Mouse (Mus musculus) heart, embryonic 14.5 days (tissue): ENCODE measurements around the gene Slc16a2. TPM values are rescaled to one million over a fixed set of nuclear protein-coding genes. Genes with fewer than 3 reads are reported as not detected.

ENCODE experiments used
- ATAC-seq: fragments of 200-750 bp; cut with Nextera tagmentation; 2 replicates; pipeline ENCODE4 v1.8.0; 2017; ENCODE audit warnings: low read depth, moderate TSS enrichment; ENCODE audit not compliant: insufficient number of reproducible peaks, insufficient read depth, low FRiP score
- H3K27ac ChIP-seq, 2 experiments: fragments of 200-500 bp in 1 of 2; fragments of 300-500 bp in 1 of 2; sonication (generic) in 1 of 2; replicated peaks in 1 of 2; 2 replicates each; pipeline ENCODE4 v1.5.1; 2012 to 2014; ENCODE audit warnings: low read depth in 2 of 2, low read length in 2 of 2, control low read depth in 1 of 2, mild to moderate bottlenecking in 1 of 2, mixed read lengths in 1 of 2; ENCODE audit not compliant: control insufficient read depth in 1 of 2, insufficient read depth in 1 of 2
- H3K27me3 ChIP-seq: fragments of 300-500 bp; sonication (generic); 2 replicates; pipeline ENCODE4 v1.6.1; 2014; ENCODE audit warnings: mild to moderate bottlenecking, low read length, control low read depth; ENCODE audit not compliant: control insufficient read depth, insufficient read depth
- H3K36me3 ChIP-seq: fragments of 300-500 bp; sonication (generic); 2 replicates; pipeline ENCODE4 v1.6.1; 2014; ENCODE audit warnings: mild to moderate bottlenecking, control low read depth, low read length, mixed read lengths; ENCODE audit not compliant: control insufficient read depth, insufficient read depth
- H3K4me1 ChIP-seq, 2 experiments: fragments of 200-500 bp in 1 of 2; fragments of 300-500 bp in 1 of 2; sonication (generic) in 1 of 2; 2 replicates each; pipeline ENCODE4 v1.6.1; 2012 to 2014; ENCODE audit warnings: low read length in 2 of 2, control low read depth in 1 of 2, mixed read lengths in 1 of 2; ENCODE audit not compliant: control insufficient read depth in 2 of 2, insufficient read depth in 2 of 2
- H3K4me2 ChIP-seq: fragments of 300-500 bp; sonication (generic); 2 replicates; pipeline ENCODE4 v1.6.1; 2014; ENCODE audit warnings: mild to moderate bottlenecking, low read length
- H3K4me3 ChIP-seq, 2 experiments: fragments of 200-500 bp in 1 of 2; fragments of 300-500 bp in 1 of 2; sonication (generic) in 1 of 2; 2 replicates each; pipeline ENCODE4 v1.5.1; 2012 to 2014; ENCODE audit warnings: low read length in 2 of 2, mild to moderate bottlenecking in 2 of 2, control low read depth in 1 of 2, low read depth in 1 of 2, moderate library complexity in 1 of 2; ENCODE audit not compliant: control insufficient read depth in 1 of 2, insufficient read depth in 1 of 2
- H3K9ac ChIP-seq: fragments of 300-500 bp; sonication (generic); 2 replicates; pipeline ENCODE4 v1.6.1; 2014; ENCODE audit warnings: mild to moderate bottlenecking, low read length
- H3K9me3 ChIP-seq: fragments of 300-500 bp; sonication (generic); 2 replicates; pipeline ENCODE4 v1.6.1; 2016; ENCODE audit warnings: low read length, control low read depth; ENCODE audit not compliant: control insufficient read depth
- WGBS: fragments of 180-500 bp; shearing (Covaris S2); extraction: QIAGEN DNeasy Blood & Tissue Kit; methylation state at CpG from one replicate; pipeline ENCODE4 v1.1.7; 2014; 5-methylcytosine and 5-hydroxymethylcytosine counted together
- polyA plus RNA-seq: library from polyadenylated mRNA; unstranded; fragments of >200 nt; fragmentation: Nextera tagmentation; extraction: Ambion mirVana; gene quantifications from 2 replicates; pipeline ENCODE4 v1.2.1, GENCODE M21; 2014

Gene Slc16a2
- polyA plus RNA-seq = 25.9 and 27.2 TPM in 2 replicates

DNA sequence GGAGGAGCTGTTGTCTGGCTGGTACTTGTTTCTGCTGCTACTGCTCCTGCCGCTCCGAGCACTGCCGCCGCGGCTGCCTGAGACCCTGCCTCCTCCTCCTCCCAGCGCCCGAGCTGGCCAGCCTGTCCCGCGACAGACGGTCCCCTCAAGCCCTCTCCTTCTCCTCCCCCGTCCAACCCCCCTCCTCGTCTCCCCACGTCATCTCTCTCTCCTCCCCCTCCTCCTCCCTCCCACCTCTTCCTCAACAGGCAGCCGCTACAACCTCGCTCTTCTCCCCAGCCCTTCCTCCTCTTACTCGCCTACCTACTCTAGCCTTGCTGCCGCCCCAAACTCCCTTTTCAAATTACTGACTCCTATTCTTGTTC lies at the start of gene Slc16a2:
Slc16a2 (minus strand) TSS at position 152 of the 365 bp plus-strand sequence.
- H3K27me3 ChIP-seq = peaks cover 36% of the 10 kb centered on the region
- H3K9ac ChIP-seq = peak within 1 kb of the TSS; percentile 75
- no peaks in the 10 kb centered on the region for H3K9me3 ChIP-seq
- no peaks in the 10 kb centered on the region for H3K4me1 ChIP-seq
- H3K4me2 ChIP-seq = peak within 1 kb of the TSS; percentile 86
- peak within 1 kb of the TSS; percentile 86 to 90 for H3K27ac ChIP-seq
- H3K36me3 ChIP-seq = no peaks in the 10 kb centered on the region
- 18% methylated on average over 15 of the region's 17 CpGs for WGBS
- peak within 1 kb of the TSS; percentile 49 to 52 for H3K4me3 ChIP-seq
- peak; percentile 79 for ATAC-seq

DNA sequence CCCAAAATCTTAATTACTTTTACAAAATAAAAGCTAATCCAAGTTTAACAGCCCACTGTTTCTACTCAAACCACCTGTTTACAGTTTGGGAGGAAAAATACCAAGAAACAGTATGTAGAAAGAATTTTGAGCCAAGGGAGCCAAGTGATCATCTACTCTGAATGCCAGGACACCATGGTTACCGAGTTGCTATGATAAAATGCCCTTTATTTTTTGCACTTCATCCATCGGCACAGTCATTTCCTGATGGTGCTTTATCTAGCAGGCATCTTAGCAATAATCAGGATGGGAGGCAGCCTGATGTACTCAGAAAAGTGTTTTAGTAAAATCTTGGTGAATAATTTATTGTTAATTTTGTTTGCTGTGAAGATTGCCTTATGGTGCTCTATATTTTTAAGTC lies 41.7 kb upstream of the Slc16a2 start:
- no peak overlapping the region for H3K4me3 ChIP-seq
- no peaks in the 10 kb centered on the region for H3K9me3 ChIP-seq
- ATAC-seq = no peak
- H3K27me3 ChIP-seq = peaks cover 22% of the 10 kb centered on the region; the same call in 1 of the 2 replicates
- H3K4me2 ChIP-seq = no peak overlapping the region
- H3K4me1 ChIP-seq = no peaks in the 10 kb centered on the region
- H3K36me3 ChIP-seq = no peaks in the 10 kb centered on the region
- 47% methylated on average over 2 of the region's 2 CpGs for WGBS
- H3K9ac ChIP-seq = no peak overlapping the region
- H3K27ac ChIP-seq = no peak overlapping the region

DNA sequence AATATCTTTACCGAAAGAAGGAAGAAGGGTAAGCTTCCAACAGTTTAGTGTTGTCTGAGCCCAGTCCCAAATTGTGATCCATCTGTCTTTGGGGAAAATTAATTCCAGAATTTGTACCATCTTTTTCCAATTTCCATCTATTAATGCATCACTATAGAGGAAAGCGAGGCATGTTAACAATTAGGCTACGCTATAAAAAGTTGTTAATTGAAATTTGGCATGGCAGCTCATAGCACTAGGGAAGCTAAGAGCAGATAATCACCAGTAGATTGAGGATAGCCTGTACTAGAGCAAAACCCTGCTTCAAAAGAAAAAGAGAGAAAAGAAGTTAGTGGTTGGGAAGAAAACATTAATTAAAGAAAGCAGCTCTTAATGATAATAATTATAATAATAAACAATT lies 41.1 kb upstream of the Slc16a2 start:
- H3K9me3 ChIP-seq = no peaks in the 10 kb centered on the region
- no peak overlapping the region for H3K9ac ChIP-seq
- no peak overlapping the region for H3K27ac ChIP-seq
- no peak overlapping the region for H3K4me2 ChIP-seq
- no peaks in the 10 kb centered on the region for H3K36me3 ChIP-seq
- H3K4me1 ChIP-seq = no peaks in the 10 kb centered on the region
- 83% methylated on average over 3 of the region's 3 CpGs for WGBS
- ATAC-seq = no peak
- H3K4me3 ChIP-seq = no peak overlapping the region
- peaks cover 22% of the 10 kb centered on the region; the same call in 1 of the 2 replicates for H3K27me3 ChIP-seq

DNA sequence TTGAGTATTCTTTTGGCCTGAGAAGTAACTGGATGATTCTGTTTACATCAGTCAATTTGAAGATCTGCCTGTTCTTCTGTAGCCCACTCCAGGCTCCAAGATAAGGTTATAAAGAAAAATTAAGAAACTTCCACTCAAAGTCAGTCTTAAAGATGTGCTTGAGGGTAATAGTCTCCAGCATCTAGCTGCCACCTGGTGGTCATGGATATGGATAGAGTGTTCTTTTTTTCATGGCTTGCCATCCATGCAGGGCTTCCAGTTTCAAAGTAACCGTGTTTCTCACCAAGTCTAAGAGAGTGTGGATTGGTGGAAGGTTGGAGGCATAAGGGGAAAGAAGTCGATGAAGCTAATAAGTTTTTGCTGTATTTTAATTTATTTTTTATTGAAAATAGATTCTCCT lies 23.5 kb upstream of the Slc16a2 start:
- Histone ChIP-seq H3K27me3 (peaks cover 23% of the 10 kb centered on the region), H3K4me3 (no peak overlapping the region), H3K4me1 (no peaks in the 10 kb centered on the region), H3K4me2 (no peak overlapping the region), H3K9me3 (no peaks in the 10 kb centered on the region), H3K9ac (no peak overlapping the region), H3K27ac (no peak overlapping the region), H3K36me3 (no peaks in the 10 kb centered on the region)
- no peak for ATAC-seq
- 29% methylated on average over 2 of the region's 2 CpGs for WGBS

DNA sequence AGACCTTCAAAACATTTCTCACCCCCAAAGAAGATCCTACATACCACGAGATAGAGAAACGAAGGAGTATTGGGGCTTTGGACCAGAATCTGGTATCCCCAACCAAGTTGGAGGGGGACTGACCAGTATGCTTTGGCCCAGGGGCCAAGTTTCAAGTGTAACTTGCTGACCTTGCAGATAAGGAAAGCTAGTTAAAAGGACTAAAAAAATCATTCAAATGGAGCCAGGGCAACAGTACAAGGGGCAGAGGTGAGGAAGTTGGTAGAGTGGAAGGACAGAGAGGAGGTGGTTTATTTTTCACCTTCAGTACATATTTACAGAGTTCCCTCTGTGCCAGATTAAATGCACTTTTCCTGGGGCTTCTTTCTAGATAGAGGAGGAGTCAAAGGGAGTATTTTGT lies 7.1 kb upstream of the Slc16a2 start:
- Histone ChIP-seq H3K36me3 (no peaks in the 10 kb centered on the region), H3K27ac (no peak overlapping the region), H3K27me3 (peaks cover 13% of the 10 kb centered on the region), H3K4me1 (no peaks in the 10 kb centered on the region), H3K9me3 (no peaks in the 10 kb centered on the region), H3K4me2 (no peak overlapping the region), H3K9ac (no peak overlapping the region), H3K4me3 (no peak overlapping the region)
- no peak for ATAC-seq
- 85% methylated on average over 2 of the region's 2 CpGs for WGBS

DNA sequence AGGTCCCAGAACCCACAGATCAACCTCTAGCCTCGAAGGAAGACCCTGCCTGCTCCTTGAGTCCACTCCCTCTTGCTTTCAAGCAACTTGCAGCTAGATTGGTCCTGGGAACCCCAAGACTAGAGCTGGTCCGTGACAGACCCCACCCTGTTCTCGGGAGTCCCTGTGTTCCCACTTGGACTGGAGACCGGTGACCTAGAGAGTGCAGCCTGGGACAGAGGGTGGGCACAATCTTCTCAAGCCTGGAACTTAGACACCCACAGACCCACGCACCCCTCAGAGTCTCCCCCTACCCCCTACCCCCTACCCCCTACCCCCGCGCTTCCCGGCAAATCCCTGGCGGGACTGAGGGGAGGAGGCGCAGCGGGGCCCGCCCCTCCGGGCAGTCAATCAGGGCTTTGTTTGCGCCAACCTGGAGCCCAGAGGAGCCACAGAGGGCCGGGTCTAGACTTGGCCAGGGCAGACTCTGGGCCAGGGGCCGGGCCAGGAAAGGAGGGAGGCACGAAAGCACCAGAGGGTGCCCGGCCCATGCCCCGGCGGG lies 558 bp upstream of the Slc16a2 start:
- H3K4me2 ChIP-seq = peak overlapping the region; percentile 86
- WGBS = 19% methylated on average over 11 of the region's 20 CpGs
- no peaks in the 10 kb centered on the region for H3K9me3 ChIP-seq
- peak overlapping the region; percentile 49 to 52 for H3K4me3 ChIP-seq
- ATAC-seq = peak; percentile 64
- H3K9ac ChIP-seq = peak overlapping the region; percentile 75
- peaks cover 31% of the 10 kb centered on the region for H3K27me3 ChIP-seq
- peak overlapping the region; percentile 86 to 90 for H3K27ac ChIP-seq
- H3K4me1 ChIP-seq = no peaks in the 10 kb centered on the region
- no peaks in the 10 kb centered on the region for H3K36me3 ChIP-seq

DNA sequence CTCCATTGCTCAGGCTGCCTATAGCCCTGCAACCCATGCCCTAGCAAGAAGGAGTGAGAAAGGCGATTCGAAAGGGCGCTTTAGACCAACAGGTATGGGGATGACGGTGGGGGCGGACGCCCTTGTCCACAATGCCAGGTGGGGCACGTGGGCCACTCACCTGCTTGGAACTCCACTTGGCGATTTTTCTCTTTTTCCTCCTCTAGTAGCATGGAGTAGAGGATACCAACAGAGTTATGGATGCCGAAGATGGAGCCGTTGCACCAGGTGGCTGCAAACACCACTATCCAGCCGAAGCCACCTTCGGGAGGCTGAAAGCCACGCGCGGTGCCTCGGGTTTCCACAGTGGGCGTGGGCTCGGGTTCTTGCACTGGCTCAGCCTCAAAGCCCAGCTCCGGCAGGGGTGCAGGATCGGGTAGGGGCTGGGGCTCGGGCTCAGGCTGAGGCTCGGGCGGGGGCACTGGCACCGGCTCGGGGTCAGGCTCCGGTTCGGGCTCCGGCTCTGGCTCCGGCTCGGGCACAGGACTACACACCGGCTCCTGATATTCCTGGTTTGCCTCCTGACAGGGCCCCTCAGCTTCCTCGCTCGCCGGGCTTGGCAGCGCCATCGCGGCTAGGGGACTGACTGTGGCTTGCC lies 470 bp downstream of the Slc16a2 start:
- Histone ChIP-seq H3K36me3 (no peaks in the 10 kb centered on the region), H3K27ac (peak overlapping the region in 1 of 2 experiments; percentile 64; a peak in 2 of 4 replicates), H3K27me3 (peaks cover 34% of the 10 kb centered on the region), H3K9ac (peak overlapping the region; percentile 75), H3K9me3 (no peaks in the 10 kb centered on the region), H3K4me3 (peak overlapping the region; percentile 49 to 52), H3K4me1 (no peaks in the 10 kb centered on the region), H3K4me2 (peak overlapping the region; percentile 86)
- peak; percentile 19 for ATAC-seq
- 22% methylated on average over 37 of the region's 37 CpGs for WGBS
